In genomic region chr1:3900354-3900753, GRCm38 (mm10) we compare ENCODE assay signal across 13 mouse cellular contexts.
DNase-seq lines count a peak whose midpoint lies in the region; ATAC-seq and TF ChIP-seq lines count a peak whose summit lies in the region.
"Had no signal": no experiment of that assay in that cellular context is flagged by ENCODE, and none has a peak within 500 bp of the region (broad histone marks: within the 10 kb centered on the region; RNA-seq: fewer than 3 reads in every experiment).

No protein-coding gene starts in this region.

- no peak for ATAC-seq in neural tube, embryonic 15.5 days (ENCODE audit: low FRiP score)
- ATAC-seq: intestine, embryonic 16.5 days had no signal

- no peak overlapping the region for H3K9ac ChIP-seq in neural tube, embryonic 15.5 days (replicated peaks)
- H3K9ac ChIP-seq: embryonic facial prominence, embryonic 12.5 days had no signal

- H3K27me3 ChIP-seq in neural tube, embryonic 15.5 days (replicated peaks), result no peaks in the 10 kb centered on the region
- H3K27me3 ChIP-seq: embryonic facial prominence, embryonic 12.5 days had no signal

- no peak overlapping the region for H3K4me3 ChIP-seq in layer of hippocampus, adult 2 months
- no peak overlapping the region for H3K4me3 ChIP-seq in neural tube, embryonic 15.5 days (replicated peaks)
- H3K4me3 ChIP-seq: embryonic facial prominence, embryonic 12.5 days had no signal

- no peaks in the 10 kb centered on the region for H3K36me3 ChIP-seq in neural tube, embryonic 15.5 days
- H3K36me3 ChIP-seq: embryonic facial prominence, embryonic 12.5 days had no signal

- TF ChIP-seq CTCF in layer of hippocampus, adult 2 months (conservative IDR thresholded peaks at IDR 0.05), result no peak
- no peak for TF ChIP-seq CTCF in brain, embryonic 14.5 days (IDR thresholded peaks at IDR 0.05; ENCODE audit: borderline replicate concordance, extremely low read depth, insufficient read depth, insufficient read length)

- no peak overlapping the region for H3K4me2 ChIP-seq in neural tube, embryonic 15.5 days
- H3K4me2 ChIP-seq: embryonic facial prominence, embryonic 12.5 days had no signal

- no peak for TF ChIP-seq POLR2A in brain, embryonic 14.5 days (IDR thresholded peaks at IDR 0.05; ENCODE audit: borderline replicate concordance, extremely low read depth, insufficient read depth, insufficient read length, poor library complexity, severe bottlenecking)

- no peaks in the 10 kb centered on the region for H3K9me3 ChIP-seq in neural tube, embryonic 15.5 days (replicated peaks)
- H3K9me3 ChIP-seq: embryonic facial prominence, embryonic 12.5 days had no signal

- WGBS in neural tube, embryonic 15.5 days, result 66% methylated on average over 2 of the region's 2 CpGs

- peak overlapping the region; percentile 28; the same call in 1 of the 2 replicates for H3K27ac ChIP-seq in layer of hippocampus, adult 2 months
- H3K27ac ChIP-seq in neural tube, embryonic 15.5 days (replicated peaks), result no peak overlapping the region
- H3K27ac ChIP-seq: embryonic facial prominence, embryonic 12.5 days had no signal

- H3K4me1 ChIP-seq in neural tube, embryonic 15.5 days, result no peaks in the 10 kb centered on the region
- H3K4me1 ChIP-seq: embryonic facial prominence, embryonic 12.5 days had no signal

- DNase-seq in frontal cortex, adult 2 months (ENCODE audit: extremely low spot score in 1 of 2, low spot score in 1 of 2), result peak; percentile 18 to 59
- DNase-seq in frontal cortex, postnatal 10 days (ENCODE audit: low spot score in 2 of 2), result no peak
- DNase-seq in layer of hippocampus, adult 2 months (ENCODE audit: low spot score in 2 of 2), result peak; percentile 20 to 56
- no peak for DNase-seq in layer of hippocampus, postnatal 25 days (ENCODE audit: extremely low spot score in 1 of 2, low spot score in 1 of 2)
- peak; percentile 6 for DNase-seq in A20 (ENCODE audit: low read depth, low spot score)
- peak; percentile 41 for DNase-seq in brain, embryonic 14.5 days (ENCODE audit: low read depth)
- DNase-seq in kidney, adult 8-10 months, result no peak
- DNase-seq: cerebellum, postnatal 10 days; liver; thymus, adult 18-20 months had no signal

Comparison
In these comparisons a context has a peak if more than half of its experiments do, and no peak if none do; other contexts are left out.
1. DNase-seq: peak in frontal cortex, adult 2 months (2 of 2), layer of hippocampus, adult 2 months (2 of 2), A20 (single experiment) and brain, embryonic 14.5 days (single experiment); none in frontal cortex, postnatal 10 days (0 of 2), layer of hippocampus, postnatal 25 days (0 of 2) and kidney, adult 8-10 months (0 of 2).